Mouse (Mus musculus) frontal cortex, adult 2 months (tissue): Measurements from ENCODE around the gene Saysd1. TPM values are rescaled to one million over a fixed set of nuclear protein-coding genes. Genes with fewer than 3 reads are reported as not detected.

Source experiments
- DNase-seq, 2 experiments: peaks; one replicate each; pipeline ENCODE4 v3.0.0; 2022; ENCODE audit warnings: low spot score in 1 of 2; ENCODE audit errors: extremely low spot score in 1 of 2
- polyA plus RNA-seq: library from polyadenylated mRNA; depleted of rRNA; stranded (reverse); fragments of >200 nt; gene quantifications from 2 replicates; pipeline ENCODE4 v1.2.3, GENCODE M21; 2012

Gene Saysd1
- polyA plus RNA-seq, 1 experiment: 8.6 TPM

DNA sequence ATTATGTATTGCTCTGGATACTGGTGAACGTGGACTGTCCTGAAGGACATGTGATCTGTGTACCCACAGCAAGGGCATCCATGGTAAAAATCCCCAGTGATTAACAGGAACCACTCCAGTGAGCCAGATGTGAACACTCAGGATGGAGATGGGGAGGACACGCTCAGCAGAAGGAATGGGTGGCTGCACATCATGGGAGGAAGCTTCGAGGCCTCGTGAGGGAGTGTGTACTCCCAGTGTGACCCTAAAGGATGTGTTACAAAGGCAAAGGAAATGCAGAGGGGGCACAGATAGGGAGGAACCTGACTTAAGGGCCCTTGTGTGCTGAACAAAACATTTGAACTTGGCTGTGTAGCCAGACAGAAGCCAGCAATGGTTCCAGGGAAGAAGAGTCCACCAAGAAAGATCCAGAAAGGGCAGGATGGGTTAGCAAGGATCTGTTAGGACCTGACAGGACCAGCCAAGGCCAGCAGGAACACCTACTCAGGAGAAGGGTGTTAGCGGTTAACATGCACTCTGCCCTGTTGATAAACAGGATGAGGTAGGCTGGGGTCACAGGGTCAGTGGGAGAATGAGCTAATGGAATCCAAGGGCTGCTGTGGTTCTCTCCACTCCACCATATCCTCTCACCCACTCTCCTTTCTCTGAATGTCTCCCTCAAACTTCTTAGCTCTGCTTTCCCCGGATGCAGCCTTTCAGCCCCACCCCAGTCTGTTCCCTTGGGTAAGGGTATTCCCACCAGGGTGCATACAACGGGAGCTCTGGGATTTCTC lies 25.0 kb downstream of the Saysd1 start:
- DNase-seq: no peak

DNA sequence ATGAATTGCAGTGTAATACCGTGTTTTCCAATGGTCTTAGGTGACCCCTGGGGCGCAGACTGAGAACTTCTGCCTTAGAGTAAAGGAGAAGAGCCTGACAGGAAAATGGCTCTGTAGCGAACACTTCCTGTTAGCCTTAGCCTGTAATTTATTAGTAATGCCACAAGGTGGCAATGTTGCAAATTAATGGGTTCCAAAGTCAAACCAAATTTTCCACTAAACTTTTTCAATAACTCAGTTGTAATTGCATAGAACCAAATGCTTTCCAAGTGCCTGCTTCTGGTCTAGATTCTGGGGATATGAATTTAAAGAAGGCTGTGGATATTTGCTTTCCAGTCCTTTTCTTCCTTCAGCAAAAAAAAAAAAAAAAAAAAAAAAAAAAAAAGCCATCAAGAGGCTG lies 26.1 kb downstream of the Saysd1 start:
- DNase-seq: no peak

DNA sequence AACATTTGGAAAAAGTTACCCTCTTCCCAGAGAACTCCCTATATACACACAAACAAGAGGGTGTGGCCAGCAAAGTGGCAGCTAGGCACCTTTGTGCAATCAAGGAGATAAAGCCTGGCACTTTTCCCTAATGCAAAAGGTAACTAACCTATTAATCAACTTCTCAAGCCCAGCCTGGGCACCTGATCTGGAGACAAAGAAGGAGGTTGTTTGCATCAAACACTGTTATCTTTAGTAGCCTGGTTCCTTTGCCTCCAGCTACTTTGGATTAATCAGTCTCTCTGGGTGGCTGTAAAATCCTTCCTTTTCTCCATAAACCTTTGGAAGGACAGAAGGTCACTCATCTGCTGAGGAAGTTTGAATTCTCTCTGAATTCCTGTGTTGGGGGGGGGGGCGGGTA lies 27.4 kb downstream of the Saysd1 start:
- DNase-seq: no peak

DNA sequence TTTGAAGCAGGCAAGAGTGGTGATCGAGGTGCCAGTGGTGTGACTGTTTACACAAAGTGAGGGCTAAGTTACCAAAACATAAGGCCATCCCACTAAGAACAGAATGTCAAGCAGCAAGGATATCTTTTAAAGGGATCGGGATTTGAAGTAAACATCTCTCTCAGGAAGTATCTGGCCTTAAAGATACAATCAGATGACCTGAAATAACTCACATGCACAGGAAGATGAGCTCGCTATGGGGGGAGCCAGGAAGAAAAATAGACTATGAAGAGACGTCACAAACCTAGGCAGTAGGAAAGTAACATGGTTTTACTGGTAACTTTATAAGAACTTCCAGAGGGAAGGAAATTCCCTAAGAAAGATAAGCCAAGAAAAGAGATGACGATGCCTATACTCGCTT lies 32.1 kb downstream of the Saysd1 start:
- DNase-seq: no peak

DNA sequence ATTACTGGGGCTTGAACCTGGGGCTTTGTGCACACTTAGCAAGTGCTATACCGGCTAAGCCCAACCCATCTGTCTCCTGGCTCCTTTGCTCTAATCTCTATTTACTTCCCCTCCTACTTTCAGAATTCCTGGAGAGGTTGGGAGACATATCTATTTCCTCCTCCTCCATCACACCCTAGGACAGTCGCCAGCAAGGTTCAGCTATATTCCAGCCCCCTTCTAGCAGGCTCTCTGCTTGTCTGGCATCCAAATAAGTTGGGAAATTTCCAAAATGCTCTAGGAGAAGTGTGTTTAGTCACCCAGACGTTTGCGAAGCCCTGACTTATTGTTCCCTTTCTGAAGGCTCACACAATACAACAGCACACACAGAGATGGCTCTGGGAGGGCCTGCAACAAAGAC lies 35.1 kb downstream of the Saysd1 start:
- peak in 1 of 2 experiments; percentile 15 for DNase-seq

DNA sequence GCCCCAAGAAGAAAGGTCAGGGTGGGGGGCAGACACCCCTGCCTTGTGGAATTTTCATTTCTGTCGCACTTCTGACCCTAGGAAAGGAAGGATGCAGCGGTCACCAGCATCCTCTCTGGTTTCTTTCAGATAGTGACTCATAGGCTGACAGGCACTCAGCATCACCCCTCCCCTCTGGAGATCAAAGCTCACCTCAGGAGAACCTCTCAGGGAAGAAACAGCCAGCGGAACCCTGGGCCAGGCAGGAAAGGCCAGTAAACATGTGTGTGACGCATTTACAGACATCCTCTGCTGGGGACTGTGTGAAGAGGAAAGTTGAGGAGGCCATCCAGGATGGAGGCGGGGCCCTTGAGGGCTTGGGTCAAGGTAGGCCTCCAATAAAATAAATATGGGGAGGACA lies 40.3 kb downstream of the Saysd1 start:
- no peak for DNase-seq

DNA sequence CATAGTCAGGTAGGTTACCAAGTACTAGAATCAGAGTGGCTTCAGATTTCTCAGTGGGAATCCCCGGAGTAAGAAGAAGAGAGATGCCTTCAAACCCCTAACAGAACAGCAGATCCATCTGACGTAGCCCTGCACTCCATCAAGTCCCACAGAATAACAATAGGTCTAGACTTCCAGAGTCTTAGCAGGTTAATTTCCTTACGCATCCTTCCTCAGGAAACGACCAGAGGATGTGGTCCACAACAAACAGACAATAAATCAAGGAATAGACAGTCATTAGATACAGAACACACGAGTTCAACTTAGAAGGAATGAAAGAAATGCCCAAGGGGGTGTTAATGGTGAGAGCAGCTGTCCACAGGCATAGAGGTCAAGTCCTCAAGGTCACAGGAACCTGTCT lies 43.4 kb downstream of the Saysd1 start:
- DNase-seq: no peak

DNA sequence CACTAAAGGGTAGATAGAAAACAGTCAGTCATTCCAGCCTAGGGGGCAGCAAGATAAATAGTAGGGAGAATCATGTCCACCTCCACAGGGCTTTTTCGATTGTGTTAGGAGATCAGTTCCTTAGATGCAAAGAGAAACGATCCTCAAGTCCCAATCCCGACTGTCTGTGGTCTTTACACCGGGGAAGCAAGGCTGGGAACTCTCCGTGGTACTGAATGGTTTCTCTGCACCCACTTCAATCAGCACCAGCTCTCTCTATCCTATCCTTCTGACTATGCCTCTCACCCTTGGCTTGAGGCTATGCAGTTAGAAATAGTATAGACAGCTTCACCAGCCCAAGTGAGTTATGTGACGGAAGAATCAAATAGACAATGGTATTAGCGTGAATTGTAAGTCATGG lies 44.8 kb downstream of the Saysd1 start:
- no peak for DNase-seq

DNA sequence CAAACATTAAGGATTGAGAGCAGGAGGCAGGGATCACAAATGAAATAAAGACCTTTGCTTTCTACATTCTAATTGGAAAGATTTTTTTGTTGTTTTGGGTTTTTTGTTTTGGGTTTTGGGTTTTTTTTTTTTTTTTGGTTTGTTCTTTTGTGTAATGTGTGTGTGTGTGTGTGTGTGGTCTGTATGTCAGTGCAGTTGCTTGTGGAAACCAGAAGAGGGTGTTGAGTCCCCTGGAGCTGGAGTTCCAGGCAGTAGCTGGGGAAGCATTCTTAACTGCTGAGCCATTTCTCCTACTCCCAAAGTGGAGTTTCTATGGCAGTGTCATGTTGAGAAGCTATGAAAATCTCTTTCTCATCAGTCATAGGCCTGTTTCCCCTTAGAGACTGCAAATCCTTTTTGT lies 54.0 kb downstream of the Saysd1 start:
- DNase-seq: no peak

DNA sequence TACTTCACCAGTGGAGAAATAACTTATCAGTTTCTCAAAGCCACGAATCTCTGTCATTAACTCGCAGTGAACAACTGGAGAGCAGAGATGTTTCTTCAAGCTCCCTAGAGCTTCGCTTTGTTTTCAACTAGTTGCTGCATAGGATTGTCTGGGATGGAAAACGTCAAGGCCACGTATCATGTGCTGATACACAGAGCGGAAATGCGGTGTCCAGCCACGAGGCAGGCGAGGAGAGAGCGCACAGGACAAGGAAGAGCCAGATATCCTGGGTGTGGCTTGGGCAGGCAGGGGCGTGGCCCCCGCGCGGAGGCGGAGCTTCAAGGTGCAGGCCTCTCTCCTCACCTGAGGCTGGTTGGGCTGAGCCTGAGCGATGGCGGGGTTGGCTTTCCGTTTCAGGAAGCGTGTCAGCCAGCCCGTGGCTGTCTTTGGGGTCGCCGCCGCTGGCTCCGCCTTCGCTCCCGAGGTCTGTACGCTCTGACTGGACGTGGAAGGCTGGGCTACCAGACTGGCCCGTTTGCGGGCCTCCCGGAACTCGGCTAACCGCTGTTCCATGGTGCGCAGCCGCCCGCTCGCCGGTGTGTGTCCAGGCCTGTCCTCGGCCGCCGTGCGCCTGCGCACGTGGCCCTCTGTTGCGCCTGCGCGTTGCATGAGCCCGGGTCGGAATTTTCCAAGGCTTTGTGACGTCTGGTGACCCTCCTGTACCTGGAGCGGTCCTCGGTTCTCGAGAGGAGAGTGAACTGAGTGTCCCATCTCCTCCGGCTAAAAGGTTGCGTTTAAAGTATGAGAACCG lies 55.6 kb downstream of the Saysd1 start:
- DNase-seq: peak; percentile 84 to 94

DNA sequence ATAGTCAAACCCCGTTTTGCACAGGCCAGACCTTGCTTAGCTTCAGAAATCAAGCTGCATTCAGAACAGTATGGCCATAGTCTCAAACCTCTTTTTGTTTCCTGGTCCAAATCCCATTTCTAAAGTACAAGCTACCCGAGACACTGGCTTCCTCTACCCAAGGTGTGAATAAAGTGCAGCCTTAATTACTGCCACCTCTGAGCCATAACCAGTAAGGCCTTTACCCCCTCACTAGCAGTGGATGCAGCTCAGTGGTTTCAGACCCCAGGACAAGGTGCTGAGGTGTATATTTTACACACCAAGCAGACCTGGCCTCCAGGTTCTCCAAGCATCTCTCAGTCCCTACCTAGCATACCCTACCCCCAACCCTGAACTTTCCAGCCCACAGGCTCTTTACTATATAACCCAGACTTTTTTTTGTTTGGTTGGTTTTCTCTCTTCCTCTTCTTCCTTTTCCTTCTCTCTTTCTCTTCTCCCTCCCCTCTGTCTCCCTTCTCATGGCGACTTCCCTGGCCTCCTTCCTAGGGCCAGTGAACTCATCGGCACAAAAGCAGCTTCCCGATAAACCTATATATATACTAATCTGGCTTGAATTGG lies 56.3 kb downstream of the Saysd1 start:
- no peak for DNase-seq

DNA sequence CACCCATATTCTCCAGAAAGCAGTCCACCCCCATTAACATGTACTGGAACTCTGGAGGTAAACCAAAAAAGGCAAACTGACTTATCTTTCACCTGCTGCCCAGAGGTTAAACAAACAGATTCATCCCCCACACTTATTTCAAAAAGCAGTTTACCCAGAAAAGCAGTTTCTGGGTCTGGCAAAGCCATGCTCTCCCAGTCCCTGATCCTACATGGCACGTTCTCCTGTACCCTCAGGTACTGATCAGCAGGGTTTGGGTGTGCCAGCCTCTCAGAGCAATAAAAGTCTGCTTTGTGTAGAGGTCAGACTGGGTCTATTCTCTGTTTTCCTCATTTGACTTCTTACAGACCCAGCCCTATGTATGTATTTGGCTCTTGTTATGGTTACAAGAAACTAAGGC lies 57.2 kb downstream of the Saysd1 start:
- no peak for DNase-seq

DNA sequence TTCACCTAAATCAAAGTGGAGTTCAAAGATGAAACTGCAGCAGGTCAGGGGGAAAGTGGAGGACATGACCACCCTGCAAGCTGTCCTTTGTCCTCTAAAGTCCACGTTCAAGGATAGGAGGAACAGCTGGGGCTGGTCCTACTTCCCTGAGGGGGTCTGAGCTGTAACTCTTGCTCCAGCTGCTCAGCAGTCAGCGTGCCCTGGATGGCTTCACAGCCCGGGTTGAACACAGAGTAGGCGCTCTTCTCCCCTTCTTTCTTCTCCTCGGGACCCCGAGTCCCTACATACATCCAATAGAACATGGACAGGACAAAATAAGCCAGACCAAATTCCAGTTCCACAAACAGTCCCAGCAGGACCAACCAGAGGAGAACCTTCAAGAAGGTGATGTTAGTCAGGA lies 61.2 kb downstream of the Saysd1 start:
- no peak for DNase-seq

DNA sequence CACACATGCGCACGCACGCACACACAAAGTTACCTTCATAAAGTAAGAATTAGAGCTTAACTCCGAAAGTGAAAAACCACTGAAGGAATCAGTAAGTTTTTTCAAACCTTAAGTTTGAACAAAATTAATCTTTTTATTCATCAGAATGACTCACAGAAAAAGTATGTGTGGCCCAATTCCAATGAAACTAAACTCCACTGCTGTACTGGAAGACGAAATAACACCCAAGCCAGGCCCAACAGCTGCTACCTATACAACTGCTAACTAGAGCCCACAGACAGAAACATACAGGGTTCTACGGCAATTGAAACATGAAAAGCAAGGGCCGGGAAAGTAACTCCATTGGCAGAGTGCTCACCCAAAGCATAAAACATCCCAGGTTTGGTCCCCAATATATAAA lies 62.8 kb downstream of the Saysd1 start:
- DNase-seq: peak in 1 of 2 experiments; percentile 48

DNA sequence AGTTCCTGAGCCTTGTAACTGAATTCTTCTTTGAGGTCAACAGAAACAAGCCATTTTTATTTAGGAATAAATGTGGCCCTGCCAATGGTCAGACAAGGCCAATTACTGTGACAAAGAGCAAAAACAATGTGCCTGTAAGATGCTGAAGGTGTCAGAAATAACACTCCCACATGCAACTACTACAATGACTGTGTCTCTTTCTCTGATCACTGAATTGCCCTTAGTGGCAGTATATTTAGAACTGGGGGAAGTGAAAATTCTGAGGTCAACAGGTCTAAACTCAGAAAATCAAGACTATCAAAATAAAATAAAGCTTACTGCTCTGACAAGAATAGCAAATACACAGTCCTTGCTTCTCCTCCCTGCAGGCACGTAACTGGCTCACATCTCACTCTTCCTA lies 63.6 kb downstream of the Saysd1 start:
- no peak for DNase-seq

DNA sequence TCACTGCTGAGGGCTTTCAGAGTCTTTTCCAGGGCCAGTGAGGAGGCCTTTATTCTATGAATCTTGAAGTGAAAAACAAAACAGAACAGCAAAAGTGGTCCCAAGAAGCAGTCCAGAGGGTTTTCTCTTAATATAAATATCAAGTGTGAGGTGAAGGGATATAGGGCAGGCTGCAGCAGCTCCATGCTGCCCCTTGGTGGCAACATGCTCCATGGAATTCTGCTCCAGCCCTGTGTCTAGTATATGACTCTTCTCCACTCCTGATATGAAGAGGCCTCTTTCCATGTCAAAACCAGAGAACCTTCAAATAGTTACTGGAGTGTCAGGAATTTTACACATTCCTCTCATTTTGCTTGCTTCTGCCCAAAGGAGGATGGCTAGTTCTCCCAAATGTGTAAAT lies 67.7 kb downstream of the Saysd1 start:
- peak in 1 of 2 experiments; percentile 53 for DNase-seq

DNA sequence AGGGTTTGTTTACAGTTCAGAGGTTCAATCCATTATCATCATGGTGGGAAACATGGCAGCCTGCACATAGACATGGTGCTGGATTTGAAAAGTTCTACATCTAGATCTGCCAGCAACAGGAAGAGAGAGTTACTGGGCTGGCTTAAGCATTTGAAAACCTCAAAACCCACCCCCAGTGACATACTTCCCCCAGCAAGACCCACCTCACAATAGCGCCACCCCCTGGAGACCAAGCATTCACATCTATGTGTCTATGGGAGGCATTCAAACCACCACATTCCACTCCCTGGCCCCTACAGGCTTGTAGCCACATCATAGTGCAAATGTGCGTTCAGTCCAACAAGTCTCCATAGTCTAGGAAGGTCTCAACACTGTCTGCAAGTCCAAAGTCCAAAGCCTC lies 70.0 kb downstream of the Saysd1 start:
- DNase-seq: no peak

DNA sequence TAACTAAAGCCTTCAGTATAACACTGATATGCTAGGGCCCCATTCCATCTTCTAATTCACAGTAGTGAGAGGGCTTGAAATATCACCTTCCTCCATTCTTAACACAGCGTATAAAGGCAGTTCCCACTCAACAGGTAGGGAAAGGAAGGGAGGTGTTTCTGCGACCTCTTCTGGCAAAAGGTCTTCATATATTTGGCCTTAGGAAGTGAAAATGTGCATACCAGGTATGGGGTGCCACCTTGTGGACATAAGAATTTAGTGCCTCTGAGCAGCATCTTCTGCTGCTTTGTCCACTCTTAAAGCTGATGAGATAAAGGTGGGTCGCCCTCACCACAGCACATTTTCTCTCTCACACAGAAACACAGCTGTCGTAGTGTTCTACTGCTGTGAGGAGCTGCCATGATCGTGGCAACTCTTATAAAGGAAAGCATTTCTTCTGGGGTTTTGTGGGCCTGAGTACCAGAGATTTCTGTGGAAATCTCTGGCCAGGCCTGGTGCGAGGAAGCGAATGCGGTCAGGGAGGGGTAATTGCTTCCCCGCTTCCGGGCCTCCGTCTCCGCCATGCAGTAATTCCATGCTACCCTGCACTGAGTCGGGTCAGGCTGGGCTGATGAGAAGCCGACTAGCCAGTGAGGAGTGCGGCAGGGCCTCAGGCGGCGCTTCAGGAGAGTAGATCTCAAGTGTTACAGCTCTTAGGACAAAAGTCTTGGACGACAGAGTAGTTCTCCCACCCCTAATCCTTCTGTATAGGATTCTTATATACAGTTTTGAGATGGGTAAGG lies 70.8 kb downstream of the Saysd1 start:
- peak; percentile 73 to 91 for DNase-seq

DNA sequence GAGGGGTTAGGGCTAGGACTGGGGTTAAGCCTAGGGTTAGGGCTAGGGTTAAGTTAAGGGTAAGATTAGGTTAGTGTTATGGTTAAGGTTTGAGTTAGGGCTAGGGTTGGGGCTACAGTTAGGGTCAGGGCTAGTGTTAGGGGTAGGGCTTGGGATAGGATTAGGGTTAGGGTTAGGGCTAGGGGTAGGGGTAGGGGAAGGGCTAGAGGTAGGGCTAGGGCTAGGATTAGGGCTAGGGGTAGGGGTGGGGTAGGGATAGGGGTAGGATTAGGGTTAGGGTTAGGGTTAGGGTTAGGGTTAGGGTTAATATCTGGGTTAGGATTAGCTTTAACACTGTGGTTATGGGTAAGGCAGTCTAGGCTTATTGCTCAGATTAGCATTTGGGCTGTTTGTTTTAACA lies 73.6 kb downstream of the Saysd1 start:
- no peak for DNase-seq

DNA sequence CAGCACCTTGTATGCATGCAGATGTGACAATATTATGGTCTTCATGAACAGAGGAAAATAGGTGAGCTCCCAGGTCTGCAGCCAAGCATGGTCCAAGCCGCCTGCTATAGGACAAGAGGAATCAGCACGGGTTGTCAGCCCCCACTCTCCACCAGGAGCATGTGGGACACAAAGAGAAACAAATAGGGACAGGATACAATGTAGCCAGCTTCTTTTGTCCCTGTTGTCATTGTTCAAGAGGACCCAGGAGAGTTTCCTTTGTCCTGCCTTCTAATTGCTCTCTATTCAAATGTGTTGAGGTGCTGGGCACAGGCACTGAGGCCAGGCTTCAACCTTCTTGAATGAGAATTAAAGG lies 89.9 kb downstream of the Saysd1 start:
- no peak for DNase-seq
